Mouse (Mus musculus) monocyte, adult 5-6 weeks (primary cell): ENCODE data around the gene Zbtb34. TPM values are rescaled to one million over a fixed set of nuclear protein-coding genes. Genes with fewer than 3 reads are reported as not detected.
A peak's percentile ranks its signal among the peaks of the same experiment; 100 is the strongest.

Experiments
- ATAC-seq: fragments of 153-309, 156-312 bp; replicated peaks from 2 replicates; pipeline ENCODE4 v1.8.0; 2017; ENCODE audit warnings: mild to moderate bottlenecking; ENCODE audit not compliant: low TSS enrichment, insufficient number of reproducible peaks, severe bottlenecking, poor library complexity, low FRiP score
- total RNA-seq: library from RNA; stranded (forward); fragments of 200-1000, 200-491, 200-594 nt; gene quantifications from 3 replicates; pipeline ENCODE4 v1.2.3, GENCODE M21; 2017

Zbtb34 gene
- total RNA-seq, 1 experiment from 2014 or later = 6.6 TPM

DNA sequence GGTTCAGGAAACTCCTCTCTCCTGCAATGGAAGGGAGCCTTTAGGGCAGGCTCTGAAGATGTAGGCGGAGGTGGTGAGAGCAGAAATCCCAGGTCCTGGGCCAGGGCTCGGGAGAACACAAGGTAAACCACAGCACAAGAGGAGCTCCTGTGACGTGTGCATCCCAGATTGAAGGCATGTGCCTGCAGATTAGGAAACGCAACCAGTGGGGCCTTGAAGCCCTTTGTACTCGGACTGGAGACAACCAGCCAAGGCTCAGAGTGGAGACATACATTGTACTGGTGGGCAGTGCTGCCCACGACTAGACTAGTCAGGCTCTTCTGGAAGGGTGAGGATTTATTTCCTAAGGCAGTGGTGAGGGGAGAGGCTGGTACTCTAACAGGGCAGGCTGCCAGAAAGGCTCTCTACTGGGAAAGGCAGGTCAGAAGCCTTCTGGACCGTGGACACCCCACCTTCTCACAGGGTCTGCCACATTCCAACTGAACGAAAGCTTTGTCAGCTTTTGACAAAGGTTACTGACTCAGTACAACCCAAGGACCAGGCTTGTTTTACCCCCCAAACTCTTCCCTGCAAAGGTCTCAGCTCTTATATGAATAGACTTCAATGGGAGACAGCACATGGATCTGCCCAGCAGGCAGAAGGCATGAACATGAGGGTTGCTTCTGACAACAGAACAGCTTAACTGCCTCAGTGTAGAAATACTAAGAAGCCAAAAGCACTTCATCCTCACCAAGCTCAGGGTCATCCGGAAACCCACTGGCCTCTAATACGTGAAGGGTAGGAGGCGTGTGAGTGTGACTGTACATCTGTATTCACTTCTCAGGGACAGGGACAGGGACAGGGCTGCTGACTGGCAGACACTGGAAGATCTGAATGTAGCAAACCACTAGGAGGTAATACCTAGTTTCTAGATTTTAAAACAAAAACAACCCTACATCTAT is 20.2 kb upstream of the Zbtb34 start:
- no peak for ATAC-seq

DNA sequence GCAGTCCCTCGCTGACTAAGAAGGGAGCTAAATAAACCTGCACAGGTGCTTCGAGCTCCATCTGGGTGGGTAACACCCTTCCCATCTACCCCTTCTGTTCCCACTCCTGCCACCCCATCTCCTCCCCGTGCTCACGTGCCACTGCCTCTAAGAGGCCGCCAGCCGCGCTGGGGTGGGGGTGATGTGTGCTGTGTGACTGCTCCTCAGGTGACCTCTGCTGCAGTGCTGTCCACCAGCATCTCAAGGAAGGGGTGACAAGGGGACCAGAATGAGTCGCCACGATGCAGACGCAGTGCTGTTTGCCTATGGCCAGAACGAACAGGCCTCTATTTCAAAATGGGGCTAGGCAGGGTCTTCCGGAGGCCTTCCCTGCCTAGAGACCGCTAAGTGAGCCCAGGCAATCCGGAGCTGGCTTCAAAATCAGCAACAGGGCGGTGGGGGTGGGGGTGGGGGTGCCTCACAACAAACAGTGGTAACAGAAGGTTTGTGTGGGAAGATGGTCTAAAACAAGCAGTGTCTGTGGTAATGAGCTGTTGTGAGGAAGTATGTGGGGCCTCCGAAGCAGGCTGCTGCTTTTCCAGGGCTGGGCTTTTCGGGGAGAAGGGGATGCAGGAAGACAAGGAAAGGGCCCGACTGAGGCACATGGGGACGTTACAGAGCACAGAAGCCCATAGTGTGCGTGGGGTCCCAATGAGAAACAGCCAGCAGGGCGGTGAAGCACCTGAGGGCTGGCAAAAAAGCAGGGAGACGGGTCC is 18.2 kb upstream of the Zbtb34 start:
- ATAC-seq = no peak

DNA sequence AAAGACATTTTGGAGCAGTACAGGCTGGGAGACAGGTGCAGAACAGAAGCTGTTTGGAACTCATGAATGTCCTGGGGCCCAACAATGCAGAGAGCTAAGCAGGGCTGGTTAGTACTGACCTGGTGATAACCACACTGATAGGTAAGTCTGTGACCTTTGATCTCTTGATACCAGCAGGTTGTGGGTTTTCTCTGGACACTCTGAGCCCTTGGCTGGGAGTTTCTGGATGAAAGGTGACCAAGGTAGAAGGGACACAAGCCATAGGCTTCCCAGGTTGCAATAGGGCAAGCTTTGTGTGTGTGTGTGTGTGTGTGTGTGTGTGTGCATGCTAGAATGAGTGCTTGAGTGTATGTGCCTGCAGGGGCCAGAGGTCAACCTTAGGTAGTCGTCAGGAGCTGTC is 15.7 kb upstream of the Zbtb34 start:
- ATAC-seq = no peak

DNA sequence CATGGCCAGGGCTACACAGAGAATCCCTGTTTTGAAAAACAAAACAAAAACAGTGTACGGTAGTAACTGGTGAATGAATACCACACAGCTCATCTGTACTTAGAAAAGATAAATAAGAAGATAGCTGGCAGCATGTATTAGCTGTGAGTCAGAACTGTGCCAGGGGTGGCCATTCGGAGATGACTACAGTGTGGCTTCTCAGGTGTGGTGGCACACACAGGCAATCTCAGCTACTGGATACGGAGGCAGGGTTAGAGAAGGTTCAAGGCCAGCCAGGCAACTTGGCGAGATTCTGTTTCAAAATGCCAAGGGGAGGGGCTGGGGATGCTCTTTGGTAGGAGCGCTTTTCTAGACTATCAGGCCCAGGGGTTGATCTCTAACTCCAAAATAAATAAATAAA is 14.6 kb upstream of the Zbtb34 start:
- no peak for ATAC-seq

DNA sequence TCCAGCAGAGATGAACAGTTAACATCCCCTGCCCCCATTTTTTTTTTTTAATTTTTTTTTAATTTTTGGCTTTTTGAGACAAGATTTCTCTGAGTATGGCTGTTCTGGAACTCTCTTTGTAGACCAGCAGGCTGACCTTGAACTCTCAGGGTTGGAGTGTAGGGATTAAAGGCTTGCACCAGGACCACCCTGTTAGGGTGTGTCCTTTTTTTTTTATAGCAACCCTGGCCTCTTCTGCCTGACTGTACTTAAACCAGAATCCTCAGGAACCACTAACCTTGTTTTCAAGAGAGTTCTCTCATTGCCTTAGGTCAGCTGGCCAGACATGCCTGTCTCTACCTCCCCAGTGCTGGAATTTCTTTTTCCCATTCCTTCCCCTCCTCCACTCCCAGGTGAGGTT is 13.7 kb upstream of the Zbtb34 start:
- no peak for ATAC-seq

DNA sequence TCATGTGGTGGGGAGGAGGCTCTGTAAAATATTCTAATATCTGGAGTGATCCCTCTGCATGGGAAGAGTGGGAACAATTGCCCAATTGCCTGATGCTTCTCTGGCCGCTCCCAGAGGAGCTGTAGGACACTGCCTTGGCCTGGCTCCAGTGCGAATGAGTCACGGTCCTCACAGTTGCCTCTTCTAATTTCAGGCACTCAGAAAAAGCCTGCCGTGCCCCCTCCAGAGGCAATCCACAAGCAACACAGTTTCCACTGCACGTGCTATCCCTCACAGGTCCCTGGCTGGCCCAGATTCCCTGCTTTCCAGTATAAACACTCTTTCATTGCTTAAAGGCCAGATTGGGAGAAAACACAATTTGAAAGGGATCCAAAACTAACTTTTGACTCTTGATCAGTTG is 13.2 kb upstream of the Zbtb34 start:
- ATAC-seq = no peak

DNA sequence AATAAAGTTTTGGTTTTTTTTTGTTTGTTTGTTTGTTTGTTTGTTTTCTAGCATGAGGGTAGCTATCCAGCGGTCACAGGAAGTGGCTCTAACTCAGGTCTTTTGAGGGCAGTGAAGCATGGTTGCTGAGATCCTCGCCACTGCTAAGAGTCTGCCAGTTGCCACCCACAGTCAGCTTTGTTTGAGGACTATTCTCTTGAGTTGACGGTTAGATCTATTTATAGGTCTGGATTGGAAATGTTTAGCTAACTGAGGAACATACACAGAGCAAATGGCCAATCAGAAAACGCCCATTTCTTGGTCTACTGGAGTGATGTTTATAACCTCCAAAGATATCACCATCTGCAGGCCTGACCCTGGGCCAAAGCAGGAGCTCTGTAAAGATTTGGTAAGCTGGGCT is 11.6 kb upstream of the Zbtb34 start:
- no peak for ATAC-seq

DNA sequence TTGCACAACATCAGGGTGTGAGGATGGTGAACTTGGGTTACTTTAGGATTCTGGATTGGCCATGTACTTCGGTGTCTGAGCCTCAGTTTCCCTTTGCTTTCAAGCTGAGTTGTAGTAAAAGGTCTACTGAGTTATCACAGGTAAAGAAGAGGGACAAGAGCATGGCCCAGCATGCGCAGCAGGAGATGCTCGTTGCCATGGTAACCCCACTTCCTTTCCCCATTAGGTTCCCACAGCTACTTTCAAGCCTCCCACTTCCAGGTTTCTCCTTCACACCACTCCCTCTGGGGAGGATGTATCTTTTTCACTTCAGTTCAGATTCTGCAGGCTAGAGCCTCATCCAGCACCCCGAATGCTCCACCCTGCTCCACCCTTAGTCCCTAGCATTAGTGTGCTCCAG is 9.8 kb upstream of the Zbtb34 start:
- ATAC-seq = no peak

DNA sequence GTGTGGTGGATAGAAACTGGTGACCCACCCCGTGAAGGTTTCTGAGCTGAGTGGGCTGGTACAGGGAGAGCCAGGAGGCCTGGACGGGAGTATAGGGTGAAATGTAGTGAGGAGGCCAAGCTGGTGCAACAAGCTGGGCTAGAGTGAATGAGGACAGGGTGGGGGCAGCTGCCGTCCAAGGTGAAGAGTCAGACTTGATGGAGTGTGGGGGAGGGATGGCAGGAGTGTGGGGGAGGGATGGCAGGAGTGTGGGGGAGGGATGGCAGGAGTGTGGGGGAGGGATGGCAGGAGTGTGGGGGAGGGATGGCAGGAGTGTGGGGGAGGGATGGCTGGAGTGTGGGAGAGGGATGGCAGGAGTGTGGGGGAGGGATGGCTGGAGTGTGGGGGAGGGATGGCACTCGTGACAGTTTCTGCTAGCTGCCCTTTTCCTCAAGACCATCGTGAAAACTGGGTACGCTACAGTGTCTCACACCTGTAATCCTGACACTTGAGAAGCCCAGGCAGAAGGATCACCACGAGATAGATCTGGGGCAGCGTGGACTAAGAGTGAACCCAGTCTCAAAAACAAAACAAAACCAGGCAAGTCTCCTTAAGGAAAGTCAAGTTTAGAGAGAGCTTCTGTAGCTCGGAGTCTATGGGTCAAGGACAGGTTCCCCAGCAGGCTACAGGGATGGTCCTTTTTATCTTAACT is 9.0 kb upstream of the Zbtb34 start:
- no peak for ATAC-seq

DNA sequence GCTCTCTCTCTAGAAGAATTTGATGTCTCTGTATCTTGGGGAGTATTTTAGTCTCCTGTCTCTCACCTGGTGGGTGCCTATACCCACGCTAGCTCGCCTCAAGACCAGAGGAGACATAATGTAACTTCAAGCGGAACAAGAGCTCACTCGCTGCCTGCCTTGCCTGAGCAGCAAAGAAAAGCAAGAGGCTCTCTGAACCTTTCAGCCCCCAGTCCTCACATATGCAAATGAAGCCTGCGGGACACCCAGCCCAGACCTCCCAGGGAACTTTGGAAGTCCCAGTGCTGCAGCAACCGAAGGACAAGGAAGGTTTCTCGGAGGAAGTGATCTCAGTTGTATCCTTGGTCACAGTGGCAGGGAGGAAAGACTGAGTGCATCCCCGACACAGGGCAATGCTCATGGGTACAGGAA is 8.4 kb upstream of the Zbtb34 start:
- no peak for ATAC-seq

DNA sequence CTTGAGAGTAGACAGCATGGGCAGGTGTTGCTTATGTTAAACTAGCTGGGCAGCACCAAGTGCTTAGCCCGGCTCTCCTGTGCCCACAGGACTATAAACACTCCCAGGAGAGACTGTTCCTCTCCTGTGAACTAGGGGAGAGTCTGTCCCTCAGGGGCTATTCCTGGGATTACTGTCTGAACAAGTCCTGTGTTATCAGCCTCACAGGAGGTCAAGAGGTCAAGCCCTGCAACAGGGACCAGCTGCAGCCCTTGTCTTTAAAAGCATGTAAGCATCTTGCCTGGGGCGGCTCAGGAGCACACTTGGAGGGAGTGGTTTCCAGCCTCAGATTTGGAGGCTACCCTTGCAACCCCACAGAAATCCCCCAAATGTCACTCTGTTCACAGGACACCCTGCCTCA is 7.3 kb upstream of the Zbtb34 start:
- ATAC-seq = no peak

DNA sequence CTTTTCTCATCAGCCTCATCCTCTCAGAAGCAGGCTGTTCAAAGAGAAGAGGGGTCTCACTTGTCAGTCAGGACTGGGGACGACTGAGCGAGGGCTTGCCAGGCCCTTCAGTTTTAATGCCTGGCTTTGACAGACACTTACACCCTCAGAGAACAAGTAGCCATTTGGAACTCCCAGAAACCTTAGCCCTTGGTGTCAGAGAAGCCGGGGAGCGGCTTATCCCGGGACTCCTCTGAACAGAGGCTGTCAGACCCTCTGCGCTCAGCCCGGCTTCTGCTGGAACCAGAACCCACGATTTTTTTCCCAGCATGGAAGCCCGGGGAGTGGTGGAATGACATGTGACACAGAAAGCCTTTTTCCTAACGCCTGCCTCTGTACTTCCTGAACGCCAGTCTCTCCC is 6.1 kb upstream of the Zbtb34 start:
- no peak for ATAC-seq

DNA sequence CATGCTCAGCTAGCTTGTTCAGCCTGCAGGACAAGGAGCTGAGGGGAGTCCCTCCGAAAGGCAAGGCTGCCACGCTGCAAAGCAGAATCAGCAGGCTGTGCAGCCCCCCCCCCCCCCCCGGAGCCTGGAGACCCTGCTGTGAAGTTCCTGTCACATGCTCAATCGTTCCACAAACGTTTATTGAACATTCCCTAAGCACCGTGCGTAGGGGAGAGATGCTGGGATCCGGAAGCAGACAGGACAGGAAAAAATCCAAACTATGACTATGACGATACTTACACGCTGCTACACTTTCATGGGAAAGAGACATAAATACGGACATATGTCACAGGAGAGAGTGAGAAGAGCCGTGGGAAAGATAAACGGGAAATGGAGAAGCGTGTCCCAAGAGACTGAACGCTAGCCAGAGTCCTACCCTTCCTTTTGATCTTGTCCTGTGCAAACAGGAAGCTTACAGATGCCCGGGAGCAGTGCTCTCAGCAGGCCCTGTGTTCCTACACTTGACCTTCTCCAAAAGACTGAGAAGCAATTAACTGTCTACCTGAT is 5.0 kb upstream of the Zbtb34 start:
- no peak for ATAC-seq

DNA sequence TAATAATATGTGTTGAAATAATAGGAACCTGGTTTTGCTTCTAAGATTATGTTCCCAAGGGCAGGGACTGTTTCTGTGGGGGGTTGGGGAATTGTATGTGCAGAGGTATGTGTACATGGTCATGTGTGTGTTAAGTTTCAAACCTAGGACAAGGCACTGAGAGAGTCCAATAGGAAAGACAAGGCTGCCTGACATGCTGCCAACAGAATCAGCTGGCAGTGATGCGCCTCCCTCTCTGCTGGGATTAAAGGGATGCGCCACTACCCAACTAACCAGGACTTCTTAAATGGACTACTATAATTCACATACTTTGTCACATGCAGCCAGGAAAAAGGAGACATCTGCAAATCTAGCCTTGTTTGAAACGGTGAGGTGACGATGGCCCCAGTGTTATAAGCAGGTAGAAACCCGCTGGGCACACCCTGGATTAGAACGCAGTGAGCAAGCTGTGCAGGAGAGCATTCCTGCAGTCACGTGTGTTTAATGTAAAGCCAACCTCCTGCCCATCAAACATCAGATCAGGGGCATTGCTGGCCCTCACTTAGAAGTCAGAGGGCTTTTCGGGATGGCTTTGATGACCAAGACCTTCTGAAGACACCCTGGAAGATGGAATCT is 4.0 kb upstream of the Zbtb34 start:
- no peak for ATAC-seq

DNA sequence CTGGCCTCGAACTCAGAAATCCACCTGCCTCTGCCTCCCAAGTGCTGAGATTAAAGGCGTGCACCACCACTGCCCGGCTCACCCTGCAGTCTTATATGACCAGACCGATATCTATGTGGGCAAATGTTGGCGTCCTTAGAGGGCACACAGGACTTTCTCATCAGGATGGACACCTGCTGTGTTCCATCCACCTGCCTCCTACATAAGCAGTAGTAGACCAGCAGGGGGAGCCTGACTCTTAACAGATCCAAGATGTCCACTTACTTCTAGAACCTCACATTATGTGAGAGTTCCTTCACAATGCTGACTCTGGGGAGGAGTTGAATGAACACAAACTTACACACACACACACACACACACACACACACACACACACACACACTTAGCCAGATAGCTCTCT is 1.8 kb upstream of the Zbtb34 start:
- ATAC-seq = no peak

DNA sequence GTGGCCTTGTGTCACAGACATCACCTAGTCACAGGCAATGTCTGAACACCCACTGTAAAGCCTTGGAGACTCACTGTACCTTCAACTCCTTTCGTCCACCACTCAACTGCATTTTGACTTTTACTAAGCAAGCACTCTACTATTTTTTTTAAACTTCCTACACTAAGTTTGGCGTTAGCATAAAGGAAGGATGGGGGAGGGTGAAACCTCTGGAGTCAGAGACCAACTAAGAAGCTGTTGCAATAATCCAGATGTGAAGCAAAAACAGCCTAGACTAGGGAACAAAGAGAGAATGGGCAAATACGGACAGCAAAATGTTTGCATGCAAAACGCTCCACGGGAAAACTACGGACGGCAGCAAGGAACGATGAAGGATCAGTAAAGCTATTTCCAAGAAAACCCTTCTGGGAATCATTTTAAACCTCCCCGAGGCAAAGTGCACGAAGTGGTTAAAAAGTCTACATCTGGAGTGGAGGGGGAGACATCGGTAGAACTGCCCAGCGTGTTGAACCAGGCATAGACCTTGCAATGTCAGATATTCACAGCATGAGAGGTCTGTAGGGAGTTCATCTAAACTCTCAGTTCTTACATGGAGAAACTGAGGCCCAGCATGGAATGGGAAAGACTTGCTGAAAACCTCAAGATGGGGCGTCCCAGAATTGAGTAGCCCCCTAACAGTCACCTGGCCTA is 898 bp downstream of the Zbtb34 start:
- ATAC-seq = no peak

DNA sequence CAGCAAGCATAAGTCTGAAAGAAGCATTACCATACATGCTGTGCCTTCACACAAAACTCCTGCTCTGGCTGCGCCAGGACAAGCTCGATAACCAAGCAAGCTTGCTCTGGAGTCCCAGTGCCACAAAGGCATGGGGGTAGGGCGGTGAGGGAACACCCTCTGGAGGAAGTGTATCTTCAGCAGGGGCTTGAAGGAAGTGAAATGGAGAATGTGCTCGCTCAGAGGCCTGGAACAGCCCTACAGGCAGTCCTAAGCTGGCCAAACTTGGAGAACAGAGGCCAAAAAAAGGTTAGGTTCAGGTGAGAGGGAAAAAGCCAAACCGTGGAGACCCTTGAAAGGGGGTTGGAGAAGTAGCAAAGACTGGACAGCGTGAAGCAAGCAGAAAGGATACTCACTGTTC is 1.8 kb downstream of the Zbtb34 start:
- peak; percentile 51 for ATAC-seq

DNA sequence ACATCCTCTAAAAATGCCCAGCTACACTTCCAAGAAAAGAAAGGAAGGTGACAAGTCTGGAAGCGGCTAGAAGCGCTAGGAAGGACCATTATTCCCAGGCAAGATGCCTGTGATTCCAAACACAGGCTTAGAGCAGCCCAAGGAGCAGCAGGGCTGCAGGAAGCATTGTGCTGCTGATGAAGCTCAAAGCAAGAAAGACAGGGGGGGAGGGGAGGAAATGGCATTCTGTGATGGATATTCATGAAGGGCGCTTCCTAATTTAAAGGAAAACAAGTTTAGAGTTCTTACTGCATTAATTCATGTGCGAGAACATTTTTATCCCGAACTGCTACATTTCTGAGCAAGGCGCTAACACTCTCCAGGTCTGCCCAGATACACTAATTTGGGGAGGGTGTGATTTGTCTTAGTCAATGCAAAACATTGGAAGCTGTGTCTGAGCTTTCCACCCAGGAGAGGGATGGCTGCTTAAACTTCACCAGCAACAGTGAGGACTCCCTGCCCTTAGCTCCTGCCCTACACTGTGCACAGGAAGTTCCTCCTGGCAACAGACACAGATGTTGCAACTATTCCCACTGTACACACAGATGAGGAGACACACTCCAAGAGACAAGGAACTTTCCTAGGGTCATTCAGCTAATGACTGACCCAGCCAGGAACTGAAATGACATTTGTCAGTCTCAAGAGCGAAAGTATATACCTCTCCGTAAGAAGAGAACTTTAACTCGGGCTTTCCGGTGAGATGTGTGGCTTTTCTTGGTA is 4.3 kb downstream of the Zbtb34 start:
- no peak for ATAC-seq
